ENCODE assay signal across 16 mouse cellular contexts in genomic region chr1:134289598-134290099, GRCm38 (mm10). TPM values are rescaled to one million over a fixed set of nuclear protein-coding genes. Genes with fewer than 3 reads are reported as not detected.
A peak's percentile ranks its signal among the peaks of the same experiment; 100 is the strongest.
DNase-seq lines count a peak whose midpoint lies in the region; ATAC-seq lines count a peak whose summit lies in the region.
"Had no signal": no experiment of that assay in that cellular context is flagged by ENCODE, and none has a peak within 500 bp of the region (broad histone marks: within the 10 kb centered on the region; RNA-seq: fewer than 3 reads in every experiment).

Myog (plus strand) TSS chr1:134289989.

- H3K4me3 ChIP-seq in heart, embryonic 15.5 days = no peak within 1 kb of the TSS
- H3K4me3 ChIP-seq in heart, embryonic 11.5 days (ENCODE audit: low read depth, low read length) = no peak within 1 kb of the TSS
- H3K4me3 ChIP-seq: forebrain, embryonic 13.5 days had no signal

- no peak for ATAC-seq in heart, embryonic 15.5 days (replicated peaks; ENCODE audit: insufficient number of reproducible peaks, insufficient read depth, low FRiP score, low read depth)
- no peak for ATAC-seq in heart, embryonic 11.5 days (replicated peaks; ENCODE audit: insufficient number of reproducible peaks, low FRiP score, low TSS enrichment)
- ATAC-seq: forebrain, embryonic 13.5 days; Patski had no signal

- DNase-seq in retina, postnatal 1 day = peak; percentile 47
- DNase-seq in retina, embryonic 14.5 days (ENCODE audit: low spot score) = no peak
- DNase-seq in gastrocnemius, postnatal 14 days = peak; percentile 57
- DNase-seq in skeletal muscle tissue, adult 2 months (ENCODE audit: low read depth, low spot score) = peak; percentile 84
- no peak for DNase-seq in adrenal gland, adult 8-10 months
- DNase-seq in Muller cell, postnatal 12 days (ENCODE audit: inconsistent ontology term) = no peak
- DNase-seq: adrenal gland, postnatal 14 days; heart, adult 11 months; right cerebral cortex, adult 18-20 months had no signal

- peaks cover 20% of the 10 kb centered on the region for H3K4me1 ChIP-seq in heart, embryonic 15.5 days (replicated peaks)
- 0 out of 2 replicates have a peak, but pooled peaks cover 3% of the 10 kb centered on the region for H3K4me1 ChIP-seq in heart, embryonic 11.5 days (ENCODE audit: control insufficient read depth, insufficient read depth, low read length)

- no peaks in the 10 kb centered on the region for H3K36me3 ChIP-seq in heart, embryonic 15.5 days
- H3K36me3 ChIP-seq in heart, embryonic 11.5 days (ENCODE audit: control insufficient read depth, insufficient read depth, low read length) = no peaks in the 10 kb centered on the region

- 38% methylated on average over 11 of the region's 11 CpGs for WGBS in heart, embryonic 15.5 days
- 47% methylated on average over 11 of the region's 11 CpGs for WGBS in heart, embryonic 11.5 days (ENCODE audit: insufficient replicate concordance)

- no peaks in the 10 kb centered on the region for H3K27me3 ChIP-seq in heart, embryonic 15.5 days
- no peaks in the 10 kb centered on the region for H3K27me3 ChIP-seq in heart, embryonic 11.5 days (ENCODE audit: control insufficient read depth, insufficient read depth, low read length)
- H3K27me3 ChIP-seq: forebrain, embryonic 13.5 days; Patski had no signal

- H3K4me2 ChIP-seq in heart, embryonic 15.5 days = peak within 1 kb of the TSS; percentile 34
- H3K4me2 ChIP-seq in heart, embryonic 11.5 days = no peak within 1 kb of the TSS
- H3K4me2 ChIP-seq: forebrain, embryonic 13.5 days had no signal

- H3K9me3 ChIP-seq in heart, embryonic 15.5 days (replicated peaks) = no peaks in the 10 kb centered on the region
- no peaks in the 10 kb centered on the region for H3K9me3 ChIP-seq in heart, embryonic 11.5 days (replicated peaks; ENCODE audit: control insufficient read depth, low read length)
- H3K9me3 ChIP-seq: forebrain, embryonic 13.5 days had no signal

- no peak within 1 kb of the TSS for H3K9ac ChIP-seq in heart, embryonic 15.5 days
- H3K9ac ChIP-seq in heart, embryonic 11.5 days (ENCODE audit: low read depth, low read length) = no peak within 1 kb of the TSS
- H3K9ac ChIP-seq: forebrain, embryonic 13.5 days had no signal

- intact Hi-C loops in gastrocnemius, postnatal 14 days (cut with DNase I; ENCODE audit: low total_unique reads) = no loop called here

- H3K27ac ChIP-seq in heart, embryonic 15.5 days = 0 out of 2 replicates have a peak within 1 kb of the TSS, but pooled peaks have one; percentile 50
- H3K27ac ChIP-seq in heart, embryonic 11.5 days (ENCODE audit: low read depth, low read length) = no peak within 1 kb of the TSS
- H3K27ac ChIP-seq: forebrain, embryonic 13.5 days; hindbrain, postnatal 0 days; macrophage had no signal

RNA-seq across cellular contexts. Expression of gene Myog, which starts in this region (rescaled TPM):
- 0.98 and 2.0 TPM in 2 replicates for polyA plus RNA-seq in heart, embryonic 15.5 days (2015; fragmentation: Nextera tagmentation; extraction: Ambion mirVana)
- polyA plus RNA-seq in heart, embryonic 11.5 days (2014; fragmentation: Nextera tagmentation; extraction: Ambion mirVana) = 3.7 and 4.2 TPM in 2 replicates
- total RNA-seq in gastrocnemius, postnatal 14 days (2021) = 10 to 100 TPM; 67.9 to 75.3 TPM
- not detected for total RNA-seq in adrenal gland, adult 8-10 months (2022)
- total RNA-seq: adrenal gland, postnatal 14 days had no signal
- polyA plus RNA-seq: forebrain, embryonic 13.5 days; hindbrain, postnatal 0 days; large intestine, adult 2 months; macrophage; Patski had no signal

Comparison
In these comparisons a context has a peak if more than half of its experiments do, and no peak if none do; other contexts are left out.
1. RNA of gene Myog (total RNA-seq): 67.9 to 75.3 TPM in gastrocnemius, postnatal 14 days; not detected in adrenal gland, adult 8-10 months; every median in the first group is over 10 times any median in the second.
2. DNase-seq: peak in retina, postnatal 1 day (single experiment), gastrocnemius, postnatal 14 days (single experiment) and skeletal muscle tissue, adult 2 months (single experiment); none in retina, embryonic 14.5 days (single experiment), adrenal gland, adult 8-10 months (single experiment) and Muller cell, postnatal 12 days (single experiment).